Mouse (Mus musculus) retina, embryonic 14.5 days (tissue): Measurements from ENCODE around the gene Pias4.
"Not testable (repeated sequence)": the region's sequence is repeated elsewhere in the genome, so short reads cannot be mapped to it uniquely, and the experiment has no call there.

Experiments
- DNase-seq: peaks from one replicate; pipeline ENCODE4 v3.0.0-alpha.2; 2015; ENCODE audit warnings: low spot score

The Pias4 gene

GRCm38 (mm10) chr10:81190912-81191321 is 23.2 kb upstream of the Pias4 start:
- peak; percentile 32 for DNase-seq

- DNase-seq: peak; percentile 45
Measured at GRCm38 (mm10) chr10:81190236-81190911, 22.7 kb upstream of the Pias4 start.

DNA sequence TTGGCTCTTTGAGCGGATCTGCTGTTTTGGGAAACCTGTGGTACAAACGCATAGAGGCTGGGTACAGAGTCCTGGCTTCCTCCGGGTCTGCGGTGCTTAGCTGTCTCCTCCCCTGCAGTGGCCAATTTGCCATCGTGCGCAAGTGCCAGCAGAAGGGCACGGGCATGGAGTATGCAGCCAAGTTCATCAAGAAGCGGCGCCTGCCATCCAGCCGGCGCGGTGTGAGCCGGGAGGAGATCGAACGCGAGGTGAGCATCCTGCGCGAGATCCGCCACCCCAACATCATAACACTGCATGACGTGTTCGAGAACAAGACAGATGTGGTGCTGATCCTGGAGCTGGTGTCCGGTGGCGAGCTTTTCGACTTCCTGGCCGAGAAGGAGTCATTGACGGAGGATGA is 22.1 kb upstream of the Pias4 start:
- no peak for DNase-seq

- DNase-seq: no peak
Measured at GRCm38 (mm10) chr10:81187161-81187560, 19.4 kb upstream of the Pias4 start.

DNA sequence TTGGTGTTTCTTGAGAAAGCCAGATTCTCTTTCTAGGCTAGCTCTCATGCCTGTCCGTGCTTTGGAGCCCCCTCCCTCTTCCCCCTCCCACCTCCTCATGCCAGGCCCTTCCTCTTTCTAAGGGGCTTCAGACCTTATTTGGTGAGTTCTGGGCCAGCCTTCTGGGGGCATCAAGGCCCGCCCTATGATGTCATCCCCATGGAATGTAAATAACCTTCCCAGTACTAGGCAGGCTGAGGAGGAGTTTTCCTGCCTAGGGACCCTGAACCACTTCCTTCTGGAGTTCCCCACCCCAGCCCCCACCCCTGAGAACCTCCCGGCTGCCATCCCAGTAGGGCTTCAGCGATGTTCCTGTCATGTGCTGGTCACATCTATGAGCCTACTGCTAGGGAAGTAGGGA is 17.0 kb upstream of the Pias4 start:
- DNase-seq: no peak

GRCm38 (mm10) chr10:81183805-81184204 is 16.1 kb upstream of the Pias4 start, which contains the start of gene 4930442H23Rik:
TSS of gene 4930442H23Rik (minus strand) at chr10:81183849.
- DNase-seq: no peak

- DNase-seq: peak; percentile 99
Measured at GRCm38 (mm10) chr10:81182336-81183333, 14.9 kb upstream of the Pias4 start, which contains the start of gene Dapk3. TSS of gene Dapk3 (plus strand) at chr10:81183005.

- not testable (repeated sequence) for DNase-seq
Measured at GRCm38 (mm10) chr10:81181860-81182259, 14.1 kb upstream of the Pias4 start.

- no peak for DNase-seq
Measured at GRCm38 (mm10) chr10:81180946-81181345, 13.2 kb upstream of the Pias4 start.

GRCm38 (mm10) chr10:81179451-81180342 is 12.0 kb upstream of the Pias4 start:
- no peak for DNase-seq

- no peak for DNase-seq
Measured at GRCm38 (mm10) chr10:81178927-81179326, 11.2 kb upstream of the Pias4 start.

DNA sequence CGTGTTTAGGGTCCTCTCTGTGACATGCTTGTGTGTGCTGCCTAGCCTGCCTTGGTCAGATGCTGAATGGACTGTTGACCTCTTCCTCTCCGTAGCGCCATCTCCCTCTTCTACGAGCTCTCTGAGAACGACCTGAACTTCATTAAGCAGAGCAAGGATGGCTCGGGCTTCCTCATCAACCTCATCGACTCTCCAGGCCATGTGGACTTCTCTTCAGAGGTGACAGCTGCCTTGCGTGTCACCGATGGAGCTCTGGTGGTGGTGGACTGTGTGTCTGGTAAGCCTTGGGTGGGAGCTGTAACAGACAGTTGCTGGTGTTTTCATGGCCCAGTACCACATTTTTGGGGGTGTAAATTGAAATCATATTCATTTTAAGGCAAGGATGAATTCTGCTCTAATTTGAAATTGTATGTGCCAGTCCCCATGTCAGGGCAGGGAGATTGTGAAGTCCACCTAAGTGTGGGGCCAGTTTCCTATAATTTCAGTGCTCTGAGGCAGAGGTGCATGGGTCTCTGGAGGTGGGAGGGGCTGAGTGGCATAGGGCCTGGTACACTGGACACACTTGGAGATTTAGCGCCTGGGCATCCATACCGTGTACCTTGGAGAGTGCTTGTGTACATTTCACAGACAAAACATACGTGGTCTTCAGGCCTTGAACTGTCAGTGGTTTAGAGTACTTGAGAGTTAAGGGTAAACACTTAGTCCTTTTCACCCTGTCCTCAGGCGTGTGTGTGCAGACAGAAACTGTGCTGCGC is 10.4 kb upstream of the Pias4 start:
- DNase-seq: no peak

GRCm38 (mm10) chr10:81177491-81177925 is 9.8 kb upstream of the Pias4 start:
- DNase-seq: no peak

GRCm38 (mm10) chr10:81176466-81177271 is 8.9 kb upstream of the Pias4 start, which contains the start of gene Eef2:
TSS of gene Eef2 (plus strand) at chr10:81176631.
- DNase-seq: peak; percentile 99

GRCm38 (mm10) chr10:81175936-81176465 is 8.3 kb upstream of the Pias4 start:
- DNase-seq: no peak

- DNase-seq: not testable (repeated sequence)
Measured at GRCm38 (mm10) chr10:81175345-81175701, 7.6 kb upstream of the Pias4 start.

GRCm38 (mm10) chr10:81174617-81175344 is 7.1 kb upstream of the Pias4 start:
- DNase-seq: peak; percentile 94

- peak; percentile 92 for DNase-seq
Measured at GRCm38 (mm10) chr10:81173132-81173531, 5.4 kb upstream of the Pias4 start.

- peak; percentile 42 for DNase-seq
Measured at GRCm38 (mm10) chr10:81169411-81169900, 1.7 kb upstream of the Pias4 start.
